Mouse (Mus musculus) forebrain, embryonic 15.5 days (tissue): ENCODE data around the gene M6pr. TPM values are rescaled to one million over a fixed set of nuclear protein-coding genes. Genes with fewer than 3 reads are reported as not detected.
"Not testable (repeated sequence)": the region's sequence is repeated elsewhere in the genome, so short reads cannot be mapped to it uniquely, and the experiment has no call there.

Experiments
- ATAC-seq: fragments of 200-750 bp; cut with Nextera tagmentation; replicated peaks from 2 replicates; pipeline ENCODE4 v1.8.0; 2017; ENCODE audit warnings: mild to moderate bottlenecking, moderate TSS enrichment, moderate library complexity
- H3K27ac ChIP-seq: fragments of 300-500 bp; sonication (generic); replicated peaks from 2 replicates; pipeline ENCODE4 v1.5.1; 2015; ENCODE audit warnings: mild to moderate bottlenecking, inconsistent platforms
- H3K27me3 ChIP-seq: fragments of 300-500 bp; sonication (generic); 2 replicates; pipeline ENCODE4 v1.6.1; 2015; ENCODE audit warnings: inconsistent platforms
- H3K36me3 ChIP-seq: fragments of 300-500 bp; sonication (generic); 2 replicates; pipeline ENCODE4 v1.6.1; 2015; ENCODE audit warnings: mild to moderate bottlenecking, inconsistent platforms
- H3K4me1 ChIP-seq: fragments of 300-500 bp; sonication (generic); 2 replicates; pipeline ENCODE4 v1.6.1; 2015; ENCODE audit warnings: inconsistent platforms
- H3K4me2 ChIP-seq: fragments of 300-500 bp; sonication (generic); replicated peaks from 2 replicates; pipeline ENCODE4 v1.6.1; 2015; ENCODE audit warnings: mild to moderate bottlenecking, inconsistent platforms
- H3K4me3 ChIP-seq: fragments of 300-500 bp; sonication (generic); 2 replicates; pipeline ENCODE4 v1.5.1; 2015; ENCODE audit warnings: mild to moderate bottlenecking, inconsistent platforms
- H3K9ac ChIP-seq: fragments of 300-500 bp; sonication (generic); replicated peaks from 2 replicates; pipeline ENCODE4 v1.6.1; 2015; ENCODE audit warnings: mild to moderate bottlenecking, inconsistent platforms
- H3K9me3 ChIP-seq: fragments of 300-500 bp; sonication (generic); 2 replicates; pipeline ENCODE4 v1.6.1; 2016; ENCODE audit warnings: inconsistent platforms
- WGBS: fragments of 180-500 bp; shearing (Covaris S2); methylation state at CpG from one replicate; pipeline ENCODE4 v1.1.7; 2015; ENCODE audit warnings: mixed read lengths; 5-methylcytosine and 5-hydroxymethylcytosine counted together
- polyA plus RNA-seq: library from polyadenylated mRNA; unstranded; fragments of >200 nt; fragmentation: Nextera tagmentation; extraction: Ambion mirVana; gene quantifications from 2 replicates; pipeline ENCODE4 v1.2.1, GENCODE M21; 2015

M6pr gene
- polyA plus RNA-seq, 1 experiment from 2014 or later, result 55.1 TPM

- 86% methylated on average over 7 of the region's 7 CpGs for WGBS
- Histone ChIP-seq H3K27me3 (no peaks in the 10 kb centered on the region), H3K27ac (no peak overlapping the region), H3K4me2 (no peak overlapping the region), H3K36me3 (no peaks in the 10 kb centered on the region), H3K9ac (no peak overlapping the region), H3K4me3 (no peak overlapping the region), H3K9me3 (no peaks in the 10 kb centered on the region), H3K4me1 (peaks cover 3% of the 10 kb centered on the region; the same call in 1 of the 2 replicates)
- no peak for ATAC-seq
Measured at GRCm38 (mm10) chr6:122346399-122346798, 37.9 kb downstream of the M6pr start.

- H3K9me3 ChIP-seq, H3K27me3 ChIP-seq, H3K9ac ChIP-seq, H3K4me2 ChIP-seq, H3K4me3 ChIP-seq, ATAC-seq, H3K4me1 ChIP-seq, H3K27ac ChIP-seq, H3K36me3 ChIP-seq: not testable (repeated sequence)
- 62% methylated on average over 1 of the region's 1 CpGs for WGBS
Measured at GRCm38 (mm10) chr6:122347326-122347725, 38.8 kb downstream of the M6pr start.

- H3K36me3 ChIP-seq, result no peaks in the 10 kb centered on the region
- H3K27me3 ChIP-seq, result no peaks in the 10 kb centered on the region
- H3K4me3 ChIP-seq, result no peak overlapping the region
- no peaks in the 10 kb centered on the region for H3K4me1 ChIP-seq
- no peak for ATAC-seq
- WGBS, result 66% methylated on average over 9 of the region's 9 CpGs
- no peaks in the 10 kb centered on the region for H3K9me3 ChIP-seq
- H3K4me2 ChIP-seq, result no peak overlapping the region
- H3K9ac ChIP-seq, result no peak overlapping the region
- H3K27ac ChIP-seq, result no peak overlapping the region
Measured at GRCm38 (mm10) chr6:122355909-122356308, 47.4 kb downstream of the M6pr start.

- 92% methylated on average over 1 of the region's 1 CpGs for WGBS
- no peak for ATAC-seq
- no peak overlapping the region for H3K9ac ChIP-seq
- H3K9me3 ChIP-seq, result no peaks in the 10 kb centered on the region
- no peak overlapping the region for H3K27ac ChIP-seq
- no peak overlapping the region for H3K4me2 ChIP-seq
- no peaks in the 10 kb centered on the region for H3K27me3 ChIP-seq
- no peaks in the 10 kb centered on the region for H3K36me3 ChIP-seq
- no peak overlapping the region for H3K4me3 ChIP-seq
- no peaks in the 10 kb centered on the region for H3K4me1 ChIP-seq
Measured at GRCm38 (mm10) chr6:122357089-122357488, 48.6 kb downstream of the M6pr start.

- Histone ChIP-seq H3K27me3 (no peaks in the 10 kb centered on the region), H3K9me3 (no peaks in the 10 kb centered on the region), H3K9ac (no peak overlapping the region), H3K4me1 (no peaks in the 10 kb centered on the region), H3K36me3 (no peaks in the 10 kb centered on the region), H3K4me3 (no peak overlapping the region), H3K27ac (no peak overlapping the region), H3K4me2 (no peak overlapping the region)
- ATAC-seq, result no peak
- WGBS, result 62% methylated on average over 3 of the region's 3 CpGs
Measured at GRCm38 (mm10) chr6:122365706-122366105, 57.2 kb downstream of the M6pr start.

GRCm38 (mm10) chr6:122366287-122366686, 57.8 kb downstream of the M6pr start:
- WGBS, result 55% methylated on average over 2 of the region's 2 CpGs
- Histone ChIP-seq H3K27me3 (no peaks in the 10 kb centered on the region), H3K9ac (no peak overlapping the region), H3K4me2 (no peak overlapping the region), H3K9me3 (no peaks in the 10 kb centered on the region), H3K36me3 (no peaks in the 10 kb centered on the region), H3K4me3 (no peak overlapping the region), H3K27ac (no peak overlapping the region), H3K4me1 (no peaks in the 10 kb centered on the region)
- no peak for ATAC-seq

GRCm38 (mm10) chr6:122366976-122367375, 58.5 kb downstream of the M6pr start:
- no peak for ATAC-seq
- H3K36me3 ChIP-seq, result no peaks in the 10 kb centered on the region
- 61% methylated on average over 3 of the region's 3 CpGs for WGBS
- H3K9ac ChIP-seq, result no peak overlapping the region
- H3K4me3 ChIP-seq, result no peak overlapping the region
- H3K4me2 ChIP-seq, result no peak overlapping the region
- no peaks in the 10 kb centered on the region for H3K9me3 ChIP-seq
- H3K27ac ChIP-seq, result no peak overlapping the region
- no peaks in the 10 kb centered on the region for H3K27me3 ChIP-seq
- no peaks in the 10 kb centered on the region for H3K4me1 ChIP-seq

Other genes with a start within 250 kb of the M6pr start
- gene Klrg1, start 25.8 kb upstream of the M6pr start, polyA plus RNA-seq, result 0.42 and 0.43 TPM in 2 replicates
- 34.2 and 36.1 TPM in 2 replicates for gene Phc1, start 31.8 kb downstream of the M6pr start, polyA plus RNA-seq
- 98.3 and 106 TPM in 2 replicates for gene Rimklb, start 190.0 kb downstream of the M6pr start, polyA plus RNA-seq
- 0.72 and 1.8 TPM in 2 replicates for gene Mfap5, start 197.1 kb downstream of the M6pr start, polyA plus RNA-seq
- gene Aicda, start 245.1 kb downstream of the M6pr start, polyA plus RNA-seq, result 0.37 and 0.45 TPM in 2 replicates